Mouse (Mus musculus) heart, postnatal 0 days (tissue): ENCODE measurements at regions not wholly inside any gene's neighbourhood (a gene's known extent, or its start where the extent isn't known, plus 50 kb on each side); places are given as distances from the start of the nearest gene placed in this dataset.
"Not testable (repeated sequence)": the region's sequence is repeated elsewhere in the genome, so short reads cannot be mapped to it uniquely, and the experiment has no call there.

Experiments used
- CTCF ChIP-seq: IDR thresholded peaks from 2 replicates; pipeline ENCODE4 v1.5.1; 2016; ENCODE audit warnings: antibody characterized with exemption, control low read depth, low read depth
- EP300 ChIP-seq: IDR thresholded peaks from 2 replicates; pipeline ENCODE4 v1.6.1; 2016; ENCODE audit warnings: antibody characterized with exemption, low read depth

- TF ChIP-seq CTCF, EP300: not testable (repeated sequence)
Measured at GRCm38 (mm10) chr5:26751601-26752305, 65.2 kb upstream of the Dpp6 start.
